Mouse (Mus musculus) liver, embryonic 14.5 days (tissue): ENCODE results near the gene Ccndbp1.

ENCODE experiments used
- CTCF ChIP-seq: IDR thresholded peaks from 2 replicates; pipeline ENCODE4 v1.5.1; 2016; ENCODE audit warnings: antibody characterized with exemption, low read depth, control low read depth
- EP300 ChIP-seq: IDR thresholded peaks from 2 replicates; pipeline ENCODE4 v1.6.1; 2016; ENCODE audit warnings: antibody characterized with exemption, low read depth

DNA sequence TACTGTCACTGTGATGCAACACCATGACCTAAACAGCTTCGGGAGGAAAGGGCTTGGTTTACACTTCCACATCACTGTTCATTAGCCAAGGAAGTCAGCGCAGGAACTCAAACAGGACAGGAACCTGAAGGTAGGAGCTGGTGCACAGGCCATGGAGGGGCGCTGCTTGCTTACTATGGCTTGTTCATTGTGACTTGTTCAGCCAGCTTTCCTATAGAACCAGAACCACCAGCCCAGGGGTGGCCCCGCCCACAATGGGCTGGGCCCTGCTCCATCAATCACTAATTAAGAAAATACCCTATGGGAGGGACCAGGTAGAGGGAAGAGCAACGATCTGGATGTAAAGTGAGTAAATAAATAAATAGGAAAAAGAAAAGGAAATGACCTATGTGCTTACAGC lies 35.2 kb upstream of the Ccndbp1 start:
- TF ChIP-seq CTCF (peak; percentile 47), EP300 (no peak)
